Mouse (Mus musculus) bone marrow macrophage, adult 2 months (primary cell): Measurements from ENCODE around the gene Crb2. TPM values are rescaled to one million over a fixed set of nuclear protein-coding genes. Genes with fewer than 3 reads are reported as not detected.

Experiments
- H3K27ac ChIP-seq: 2 replicates; pipeline ENCODE4 v1.5.1; 2012; ENCODE audit warnings: low read depth, low read length; ENCODE audit not compliant: insufficient read depth
- H3K4me1 ChIP-seq: 2 replicates; pipeline ENCODE4 v1.6.1; 2012; ENCODE audit warnings: low read length; ENCODE audit not compliant: control insufficient read depth, insufficient read depth
- H3K4me3 ChIP-seq: 2 replicates; pipeline ENCODE4 v1.5.1; 2012; ENCODE audit warnings: mild to moderate bottlenecking, low read length, moderate library complexity; ENCODE audit not compliant: insufficient read depth
- CTCF ChIP-seq: IDR thresholded peaks from 2 replicates; pipeline ENCODE4 v1.5.1; 2012; ENCODE audit warnings: low read depth, mild to moderate bottlenecking, low read length, moderate library complexity
- POLR2A ChIP-seq: IDR thresholded peaks from 2 replicates; pipeline ENCODE4 v1.6.1; 2012; ENCODE audit warnings: mild to moderate bottlenecking, low read depth, low read length, borderline replicate concordance
- polyA plus RNA-seq: library from polyadenylated mRNA; stranded (reverse); fragments of >200 nt; gene quantifications from 2 replicates; pipeline ENCODE4 v1.2.4, GENCODE M21; 2012; ENCODE audit not compliant: missing spikeins, insufficient read depth, insufficient read length

Gene Crb2
- polyA plus RNA-seq, 1 experiment: not detected

DNA sequence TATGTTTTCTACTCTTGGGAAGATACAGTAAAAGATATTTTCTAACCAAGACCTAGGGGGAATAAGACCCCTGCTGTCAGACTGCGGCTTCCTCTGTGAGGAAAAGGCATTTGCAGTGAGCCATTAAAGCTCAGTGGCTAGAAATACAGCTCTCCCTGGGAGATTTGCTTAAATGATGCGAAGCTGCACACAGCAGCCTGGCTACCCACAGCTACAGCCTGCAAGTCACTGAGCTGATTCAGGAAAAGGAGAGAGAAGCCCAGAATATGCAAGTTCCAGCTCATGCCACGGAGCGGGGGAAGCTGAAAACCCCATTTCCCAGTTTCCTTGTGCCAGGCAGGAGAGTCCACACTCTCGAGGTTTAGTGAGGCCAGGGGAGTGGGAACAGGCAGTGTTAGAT, 46.1 kb downstream of the Crb2 start:
- no peaks in the 10 kb centered on the region for H3K4me1 ChIP-seq
- no peak overlapping the region for H3K27ac ChIP-seq
- no peak for TF ChIP-seq CTCF
- no peak for TF ChIP-seq POLR2A
- no peak overlapping the region for H3K4me3 ChIP-seq

GRCm38 (mm10) chr2:37823826-37824225, 47.8 kb downstream of the Crb2 start:
- no peak overlapping the region for H3K27ac ChIP-seq
- H3K4me1 ChIP-seq: no peaks in the 10 kb centered on the region
- TF ChIP-seq CTCF (no peak), POLR2A (no peak)
- no peak overlapping the region for H3K4me3 ChIP-seq

DNA sequence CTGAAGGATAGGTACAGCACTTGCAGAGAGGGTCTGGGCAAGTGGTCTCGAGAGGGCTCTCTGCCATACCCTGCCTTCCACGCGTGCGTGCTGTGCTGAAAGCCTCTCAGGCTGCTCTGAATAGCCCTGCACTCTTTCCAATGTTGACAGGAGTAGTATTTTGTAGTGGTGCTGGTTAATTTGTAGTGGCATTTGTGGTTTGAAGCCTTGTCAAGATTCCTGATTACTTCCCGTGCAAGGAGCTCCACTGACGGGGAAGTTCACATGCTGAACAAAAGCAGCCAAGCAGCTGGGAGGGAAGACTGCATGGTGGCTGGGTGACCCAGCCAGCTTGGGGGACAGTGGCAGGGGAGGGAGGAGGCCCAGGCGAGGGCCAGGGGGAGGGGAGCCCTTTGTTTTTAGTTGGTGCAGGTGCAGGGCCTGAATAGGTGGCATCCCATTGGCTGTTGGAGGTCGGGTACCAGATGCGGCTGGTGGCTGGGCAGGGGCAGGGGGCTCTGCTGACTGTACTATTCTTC, 53.8 kb downstream of the Crb2 start:
- H3K4me3 ChIP-seq: no peak overlapping the region
- no peak overlapping the region for H3K27ac ChIP-seq
- TF ChIP-seq POLR2A (no peak), CTCF (no peak)
- no peaks in the 10 kb centered on the region for H3K4me1 ChIP-seq

- TF ChIP-seq CTCF (no peak), POLR2A (no peak)
- no peaks in the 10 kb centered on the region for H3K4me1 ChIP-seq
- no peak overlapping the region for H3K27ac ChIP-seq
- no peak overlapping the region for H3K4me3 ChIP-seq
Observed at GRCm38 (mm10) chr2:37832253-37832652, 56.2 kb downstream of the Crb2 start.

DNA sequence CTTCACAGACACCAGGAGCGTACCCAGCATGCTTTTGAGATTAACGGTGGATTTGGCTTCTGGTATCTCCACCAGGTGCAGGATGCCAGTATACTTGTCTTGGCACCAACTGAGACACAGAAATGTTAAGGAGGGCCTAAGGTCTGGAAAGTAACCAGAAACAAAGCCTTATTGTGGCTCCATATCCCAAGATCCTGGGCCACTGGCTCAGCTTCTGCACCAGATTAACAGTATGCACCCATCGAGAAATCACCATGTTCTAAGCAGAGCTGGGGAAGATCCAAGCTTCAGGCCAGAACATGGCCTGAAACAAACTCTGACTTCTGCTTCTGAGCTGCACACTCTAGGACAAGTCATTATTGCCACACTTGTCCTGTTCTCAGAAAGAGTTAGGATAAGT, 60.9 kb downstream of the Crb2 start:
- TF ChIP-seq POLR2A (no peak), CTCF (no peak)
- no peak overlapping the region for H3K4me3 ChIP-seq
- no peaks in the 10 kb centered on the region; the same call in 1 of the 2 replicates for H3K4me1 ChIP-seq
- no peak overlapping the region for H3K27ac ChIP-seq

DNA sequence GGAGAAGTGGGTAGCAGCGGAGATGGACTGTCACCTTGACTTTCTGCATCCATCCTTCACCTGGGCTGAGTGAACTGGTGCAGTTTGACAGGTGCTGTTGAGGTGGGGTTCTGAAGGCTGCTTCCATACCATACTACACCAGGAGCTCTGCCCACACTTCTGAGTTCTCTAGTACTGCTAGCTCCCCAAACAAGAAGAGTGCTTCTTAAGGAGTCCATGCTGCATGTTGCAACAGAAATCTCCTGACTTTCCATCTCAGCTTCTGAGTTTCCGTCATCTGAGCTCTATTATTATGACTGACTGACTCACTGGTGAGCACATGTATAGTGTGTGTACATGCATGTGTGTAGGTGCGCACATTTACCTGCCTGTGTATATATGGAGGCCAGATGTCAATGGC, 61.5 kb downstream of the Crb2 start:
- Histone ChIP-seq H3K4me1 (peaks cover 6% of the 10 kb centered on the region), H3K27ac (no peak overlapping the region), H3K4me3 (no peak overlapping the region)
- no peak for TF ChIP-seq CTCF
- no peak for TF ChIP-seq POLR2A

GRCm38 (mm10) chr2:37838202-37838984, 62.3 kb downstream of the Crb2 start:
- TF ChIP-seq POLR2A: no peak
- TF ChIP-seq CTCF: no peak

GRCm38 (mm10) chr2:37839922-37840321, 63.9 kb downstream of the Crb2 start:
- Histone ChIP-seq H3K4me1 (peaks cover 10% of the 10 kb centered on the region), H3K4me3 (no peak overlapping the region), H3K27ac (no peak overlapping the region)
- no peak for TF ChIP-seq POLR2A
- no peak for TF ChIP-seq CTCF

More at GRCm38 (mm10) chr2:37838202-37838984, 62.3 kb downstream of the Crb2 start:
- Histone ChIP-seq H3K4me1 (peaks cover 10% of the 10 kb centered on the region), H3K4me3 (no peak overlapping the region), H3K27ac (no peak overlapping the region)

DNA sequence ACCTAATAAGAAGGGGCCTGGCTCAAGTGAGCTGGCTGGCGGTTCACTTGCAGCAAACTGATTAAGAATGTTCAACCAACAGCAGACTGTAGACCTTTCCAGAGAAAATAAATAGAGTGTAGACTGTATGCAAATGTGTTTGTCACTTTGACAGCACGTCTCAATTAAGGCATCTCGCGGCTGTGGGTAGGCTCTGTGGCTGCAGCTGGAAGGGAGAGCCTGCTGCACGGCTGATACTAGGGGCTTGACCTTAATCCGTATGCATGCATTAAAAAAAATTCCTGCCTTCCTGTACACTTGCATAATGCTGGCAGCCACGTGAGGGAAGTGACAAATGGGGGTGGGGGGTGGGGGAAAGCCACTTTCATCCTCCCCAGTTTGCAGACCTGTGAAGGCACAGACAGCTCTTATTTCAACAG, 66.1 kb downstream of the Crb2 start:
- peaks cover 10% of the 10 kb centered on the region for H3K4me1 ChIP-seq
- no peak overlapping the region for H3K27ac ChIP-seq
- H3K4me3 ChIP-seq: no peak overlapping the region
- no peak for TF ChIP-seq CTCF
- TF ChIP-seq POLR2A: no peak

DNA sequence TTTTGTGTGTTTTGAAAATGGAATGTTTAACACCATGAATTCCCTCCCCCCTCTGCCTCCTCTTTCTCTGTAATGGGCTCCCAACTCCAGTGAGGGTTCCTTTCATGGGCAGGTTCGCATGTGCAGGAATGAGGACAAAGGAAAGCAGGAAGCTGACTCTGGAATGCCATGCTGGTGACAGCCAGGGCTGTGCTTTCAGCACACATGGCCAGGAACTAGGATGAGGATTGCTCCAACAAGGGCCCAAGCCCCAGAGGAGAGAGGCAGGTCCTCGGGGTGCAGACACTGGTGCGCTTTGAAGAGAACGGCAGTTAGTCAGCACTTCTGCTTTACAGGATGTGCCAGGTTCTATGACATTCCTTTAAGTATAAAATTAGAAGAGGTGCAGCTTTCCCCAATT, 66.7 kb downstream of the Crb2 start:
- H3K4me1 ChIP-seq: peaks cover 10% of the 10 kb centered on the region
- TF ChIP-seq CTCF (no peak), POLR2A (no peak)
- H3K4me3 ChIP-seq: no peak overlapping the region
- no peak overlapping the region for H3K27ac ChIP-seq

Other genes starting within 250 kb of the Crb2 start
- gene Strbp, start 72.4 kb upstream of the Crb2 start, polyA plus RNA-seq: 4.9 and 6.0 TPM in 2 replicates